In the genomic region with DNA sequence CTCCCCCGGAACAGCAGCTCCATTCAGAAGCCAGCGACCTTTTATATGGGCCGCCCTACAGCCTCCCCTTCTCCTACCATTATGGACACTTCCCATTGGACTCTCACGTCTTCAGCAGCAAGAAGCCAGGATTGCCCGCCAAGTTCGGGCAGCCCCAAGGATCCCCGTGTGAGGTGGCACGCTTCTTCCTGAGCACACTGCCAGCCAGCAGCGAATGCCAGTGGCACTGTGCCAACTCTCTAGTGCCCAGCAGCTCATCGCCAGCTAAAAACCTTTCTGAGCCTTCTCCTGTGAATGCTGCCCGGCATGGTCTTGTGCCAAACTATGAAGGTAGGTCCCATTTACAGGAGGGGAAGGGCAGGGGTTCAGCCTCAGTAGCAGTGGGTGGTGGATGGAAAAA, we compare ENCODE assay signal across 9 mouse cellular contexts. TPM values are rescaled to one million over a fixed set of nuclear protein-coding genes. Genes with fewer than 3 reads are reported as not detected.
A peak's percentile ranks its signal among the peaks of the same experiment; 100 is the strongest.
DNase-seq lines count a peak whose midpoint lies in the region; ATAC-seq and TF ChIP-seq lines count a peak whose summit lies in the region.
"Had no signal": no experiment of that assay in that cellular context is flagged by ENCODE, and none has a peak within 500 bp of the region (broad histone marks: within the 10 kb centered on the region; RNA-seq: fewer than 3 reads in every experiment).

No protein-coding gene starts in this region.

- DNase-seq in kidney, adult 2 months, result peak; percentile 57
- DNase-seq in adipocyte (ENCODE audit: low spot score), result peak; percentile 15
- peak; percentile 29 for DNase-seq in cerebellum, adult 11 months
- DNase-seq in kidney, postnatal 25 days, result peak; percentile 65 to 74
- no peak for DNase-seq in c-Kit-positive CD71-positive TER-119-positive erythroid progenitor cells, embryonic 14.5 days (ENCODE audit: low spot score)
- DNase-seq in T-cell, adult 2 months (ENCODE audit: low spot score), result no peak
- DNase-seq in embryo, embryonic 10 days (ENCODE audit: low spot score), result no peak

- no peaks in the 10 kb centered on the region for H3K4me1 ChIP-seq in kidney, adult 2 months (ENCODE audit: control insufficient read depth, insufficient read depth, low read length)
- peaks cover 9% of the 10 kb centered on the region for H3K4me1 ChIP-seq in kidney, embryonic 16.5 days (ENCODE audit: insufficient read depth, low read length)

- no peaks in the 10 kb centered on the region for H3K36me3 ChIP-seq in kidney, adult 2 months (ENCODE audit: control insufficient read depth, insufficient read depth, low read length)
- no peaks in the 10 kb centered on the region for H3K36me3 ChIP-seq in kidney, embryonic 16.5 days (ENCODE audit: insufficient read depth, low read length)

- no peak overlapping the region for H3K4me3 ChIP-seq in kidney, adult 2 months (ENCODE audit: insufficient read depth, low read depth, low read length)
- H3K4me3 ChIP-seq in kidney, embryonic 16.5 days (ENCODE audit: low read length), result no peak overlapping the region
- H3K4me3 ChIP-seq: myocyte had no signal

- no peak for TF ChIP-seq CTCF in kidney, adult 2 months (conservative IDR thresholded peaks at IDR 0.05; ENCODE audit: insufficient read depth, insufficient read length, low read depth, low read length)

- H3K9ac ChIP-seq in kidney, embryonic 16.5 days (replicated peaks; ENCODE audit: low read length), result no peak overlapping the region

- no peak for TF ChIP-seq POLR2A in kidney, adult 2 months (IDR thresholded peaks at IDR 0.05; ENCODE audit: low read depth, low read length)

- no peak overlapping the region for H3K27ac ChIP-seq in kidney, adult 2 months (ENCODE audit: insufficient read depth, low read depth, low read length)
- H3K27ac ChIP-seq in kidney, embryonic 16.5 days (ENCODE audit: low read length), result no peak overlapping the region

- no peak overlapping the region for H3K4me2 ChIP-seq in kidney, embryonic 16.5 days (replicated peaks; ENCODE audit: low read depth, low read length)

- ATAC-seq in kidney, embryonic 16.5 days (ENCODE audit: low FRiP score, low TSS enrichment), result no peak

- no peaks in the 10 kb centered on the region for H3K9me3 ChIP-seq in kidney, embryonic 16.5 days (ENCODE audit: low read length)

- 51% methylated on average over 11 of the region's 11 CpGs for WGBS in kidney, adult 2 months
- 83% methylated on average over 11 of the region's 11 CpGs for WGBS in kidney, embryonic 16.5 days

- H3K27me3 ChIP-seq in kidney, adult 2 months (replicated peaks; ENCODE audit: control insufficient read depth, insufficient read depth, low read length), result no peaks in the 10 kb centered on the region
- peaks cover 71% of the 10 kb centered on the region for H3K27me3 ChIP-seq in kidney, embryonic 16.5 days (ENCODE audit: insufficient read depth, low read length)

RNA-seq across cellular contexts. Expression of gene Sim2, which starts 38.5 kb away (rescaled TPM):
- 8.1 and 9.9 TPM in 2 replicates for polyA plus RNA-seq in kidney, adult 2 months (2012; rRNA removed)
- 1.3 and 1.7 TPM in 2 replicates for polyA plus RNA-seq in kidney, embryonic 16.5 days (2015; fragmentation: Nextera tagmentation; extraction: Ambion mirVana)

Comparison
In these comparisons a context has a peak if more than half of its experiments do, and no peak if none do; other contexts are left out.
1. DNase-seq: peak in kidney, adult 2 months (single experiment), adipocyte (single experiment), cerebellum, adult 11 months (single experiment) and kidney, postnatal 25 days (2 of 2); none in c-Kit-positive CD71-positive TER-119-positive erythroid progenitor cells, embryonic 14.5 days (single experiment), T-cell, adult 2 months (single experiment) and embryo, embryonic 10 days (single experiment).